Mouse (Mus musculus) midbrain, embryonic 10.5 days (tissue): ENCODE measurements around the gene Prdx2. TPM values are rescaled to one million over a fixed set of nuclear protein-coding genes. Genes with fewer than 3 reads are reported as not detected.

ENCODE experiments used
- DNase-seq: peaks from one replicate; pipeline ENCODE4 v3.0.0-alpha.2; 2017; ENCODE audit warnings: low spot score
- H3K27ac ChIP-seq: fragments of 300-500 bp; sonication (generic); replicated peaks from 2 replicates; pipeline ENCODE4 v1.5.1; 2016; ENCODE audit warnings: mild to moderate bottlenecking
- H3K27me3 ChIP-seq: fragments of 300-500 bp; sonication (generic); 2 replicates; pipeline ENCODE4 v1.6.1; 2016; ENCODE audit warnings: low read depth, mild to moderate bottlenecking; ENCODE audit not compliant: poor library complexity, severe bottlenecking
- H3K36me3 ChIP-seq: fragments of 300-500 bp; sonication (generic); 2 replicates; pipeline ENCODE4 v1.6.1; 2016; ENCODE audit warnings: mild to moderate bottlenecking, moderate library complexity
- H3K4me1 ChIP-seq: fragments of 300-500 bp; sonication (generic); 2 replicates; pipeline ENCODE4 v1.6.1; 2016
- H3K4me3 ChIP-seq: fragments of 300-500 bp; sonication (generic); 2 replicates; pipeline ENCODE4 v1.5.1; 2016; ENCODE audit warnings: mild to moderate bottlenecking, moderate library complexity
- H3K9me3 ChIP-seq: fragments of 300-500 bp; sonication (generic); replicated peaks from 2 replicates; pipeline ENCODE4 v1.6.1; 2016; ENCODE audit warnings: mild to moderate bottlenecking
- WGBS: fragments of 180-500 bp; shearing (Covaris S2); methylation state at CpG from one replicate; pipeline ENCODE4 v1.1.7; 2016; 5-methylcytosine and 5-hydroxymethylcytosine counted together
- polyA plus RNA-seq: library from polyadenylated mRNA; unstranded; fragments of >200 nt; fragmentation: Nextera tagmentation; extraction: Ambion mirVana; gene quantifications from 2 replicates; pipeline ENCODE4 v1.2.1, GENCODE M21; 2016

The Prdx2 gene
- polyA plus RNA-seq, 1 experiment from 2014 or later, result 1,203 TPM

DNA sequence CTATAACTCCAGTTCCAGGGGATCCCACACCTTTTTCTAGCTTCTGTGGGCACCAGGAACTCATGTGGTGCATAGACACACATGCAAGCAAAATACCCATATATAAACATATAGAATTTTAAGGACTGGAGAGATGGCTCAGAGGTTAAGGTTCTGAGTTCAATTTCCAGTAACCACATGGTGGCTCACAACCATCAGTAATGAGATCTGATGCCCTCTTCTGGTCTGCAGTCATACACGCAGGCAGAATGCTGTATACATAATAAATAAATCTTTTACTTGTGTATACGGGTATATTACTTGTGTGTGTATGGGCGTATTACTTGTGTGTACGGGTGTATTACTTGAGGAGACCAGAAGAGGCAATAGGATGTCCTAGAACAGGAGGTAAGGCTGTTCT lies 5.4 kb upstream of the Prdx2 start:
- WGBS, result 90% methylated on average over 4 of the region's 4 CpGs
- no peak for DNase-seq
- Histone ChIP-seq H3K9me3 (no peaks in the 10 kb centered on the region), H3K27me3 (no peaks in the 10 kb centered on the region), H3K4me3 (no peak overlapping the region), H3K27ac (no peak overlapping the region), H3K4me1 (peaks cover 38% of the 10 kb centered on the region), H3K36me3 (peaks cover 53% of the 10 kb centered on the region)

DNA sequence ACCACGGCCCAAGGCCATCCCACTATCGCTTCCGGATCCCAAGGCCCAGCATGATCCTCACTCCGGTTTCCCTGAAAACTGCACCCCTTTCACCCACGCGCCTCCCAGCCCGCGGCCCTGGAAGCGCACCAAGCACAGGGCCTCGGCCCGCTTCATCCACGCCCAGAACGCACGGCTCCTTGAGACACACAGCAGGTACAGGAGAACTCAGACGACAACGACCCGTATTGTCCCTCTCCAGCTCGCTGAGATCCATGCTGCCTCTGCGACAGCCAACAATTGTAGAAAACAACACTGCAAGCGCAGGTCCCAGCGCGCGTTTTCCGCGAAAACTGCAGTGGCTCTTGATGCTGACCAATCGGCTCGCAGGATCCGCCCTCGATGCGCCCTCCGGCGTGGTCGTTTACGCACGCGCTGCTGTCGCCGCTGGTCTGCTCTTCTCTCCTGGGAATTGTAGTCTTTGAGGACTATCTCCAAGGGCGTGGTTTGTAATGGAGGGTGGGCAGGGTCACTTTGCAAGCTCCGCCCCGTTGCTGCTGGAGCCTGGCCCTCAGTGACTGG lies 3.6 kb upstream of the Prdx2 start:
- under 1% methylated on average over 41 of the region's 41 CpGs for WGBS
- peaks cover 47% of the 10 kb centered on the region for H3K4me1 ChIP-seq
- H3K27me3 ChIP-seq, result no peaks in the 10 kb centered on the region
- H3K27ac ChIP-seq, result peak overlapping the region; percentile 88
- H3K4me3 ChIP-seq, result peak overlapping the region; percentile 80
- peaks cover 40% of the 10 kb centered on the region for H3K36me3 ChIP-seq
- H3K9me3 ChIP-seq, result no peaks in the 10 kb centered on the region
- DNase-seq, result peak; percentile 96

DNA sequence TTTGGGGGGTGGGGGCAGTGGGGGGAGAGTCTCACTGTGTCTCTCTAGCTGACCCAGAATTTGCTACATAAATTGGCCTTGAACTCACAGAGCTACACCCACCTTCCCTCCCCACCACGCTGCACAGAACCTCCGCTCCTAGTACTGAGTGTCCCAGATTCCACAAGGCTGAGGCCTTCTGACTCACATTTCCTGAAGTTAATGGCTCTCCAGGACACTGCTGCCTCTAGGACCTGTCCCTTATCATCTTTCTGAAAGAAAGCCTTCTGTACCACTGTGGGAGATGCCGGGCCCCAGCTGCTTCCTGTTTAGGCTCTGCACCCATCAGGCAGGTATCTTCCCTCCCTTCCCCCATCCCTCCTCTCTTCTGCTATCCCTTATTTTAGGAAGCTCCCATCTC lies 2.8 kb upstream of the Prdx2 start:
- H3K36me3 ChIP-seq, result peaks cover 40% of the 10 kb centered on the region
- H3K27me3 ChIP-seq, result no peaks in the 10 kb centered on the region
- no peak for DNase-seq
- H3K4me3 ChIP-seq, result 0 out of 2 replicates have a peak overlapping the region, but pooled peaks have one; percentile 80
- no peaks in the 10 kb centered on the region for H3K9me3 ChIP-seq
- H3K4me1 ChIP-seq, result peaks cover 55% of the 10 kb centered on the region
- WGBS, result 71% methylated on average over 3 of the region's 3 CpGs
- no peak overlapping the region; the same call in 1 of the 2 replicates for H3K27ac ChIP-seq

DNA sequence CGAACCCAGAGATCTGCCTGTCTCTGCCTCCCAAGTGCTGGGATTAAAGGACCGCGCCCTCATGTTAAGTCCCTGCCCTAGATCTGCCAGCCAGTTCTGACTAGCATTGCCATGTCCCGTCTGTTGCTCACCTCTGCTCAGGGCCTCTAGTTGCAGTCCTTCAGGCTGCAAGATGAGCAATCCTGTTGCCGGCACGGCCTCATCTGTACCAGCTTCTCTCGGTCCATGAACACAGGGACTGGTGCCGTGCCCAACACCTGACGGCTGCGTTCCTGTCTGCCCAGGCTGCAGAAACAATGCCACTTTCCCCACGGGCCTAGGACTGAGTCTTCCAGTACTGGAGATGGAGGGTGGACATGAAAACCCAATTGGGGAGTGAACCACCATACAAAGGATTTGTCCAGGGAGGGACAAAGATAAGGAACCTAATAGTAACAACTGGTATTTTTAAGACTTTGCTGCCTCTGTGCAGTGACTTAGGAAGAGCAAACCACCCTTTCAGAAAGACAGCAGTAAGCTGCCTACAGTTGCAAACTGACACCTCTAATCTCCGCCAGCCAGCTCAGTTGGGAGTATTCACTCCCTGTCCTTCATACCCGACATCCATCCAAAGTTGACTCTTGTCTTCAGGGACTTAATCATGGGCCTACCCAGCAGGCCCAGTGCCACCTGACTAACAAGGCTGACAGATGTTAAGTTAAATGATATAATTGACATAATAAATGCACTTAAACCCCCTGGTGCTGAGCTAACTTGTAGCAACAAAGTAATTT lies 1.7 kb upstream of the Prdx2 start:
- DNase-seq, result no peak
- no peaks in the 10 kb centered on the region for H3K9me3 ChIP-seq
- WGBS, result 88% methylated on average over 13 of the region's 13 CpGs
- H3K4me1 ChIP-seq, result peaks cover 58% of the 10 kb centered on the region
- peak overlapping the region; percentile 91; the same call in 1 of the 2 replicates for H3K4me3 ChIP-seq
- peaks cover 40% of the 10 kb centered on the region for H3K36me3 ChIP-seq
- H3K27ac ChIP-seq, result no peak overlapping the region; the same call in 1 of the 2 replicates
- H3K27me3 ChIP-seq, result no peaks in the 10 kb centered on the region

DNA sequence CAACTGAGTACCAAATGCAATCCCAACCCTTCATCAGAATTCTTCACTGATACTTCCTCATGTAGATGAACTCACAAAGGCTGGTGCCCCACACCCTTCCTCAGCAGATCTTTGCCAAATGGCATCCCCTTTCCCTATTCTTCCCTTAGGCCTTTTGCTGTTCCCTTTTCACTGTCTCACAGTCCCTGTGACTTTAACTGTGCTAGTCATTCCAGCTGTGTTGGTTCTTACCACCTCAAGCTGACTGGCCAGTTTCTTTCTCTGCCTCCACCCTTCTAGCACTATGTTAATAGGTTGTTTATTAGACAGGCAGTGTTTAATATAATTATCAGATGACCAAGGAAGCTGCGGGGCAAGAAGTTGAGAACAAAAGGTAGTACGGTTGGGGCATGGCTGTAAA lies 737 bp upstream of the Prdx2 start:
- no peak for DNase-seq
- Histone ChIP-seq H3K27ac (peak overlapping the region; percentile 98), H3K27me3 (no peaks in the 10 kb centered on the region), H3K36me3 (peaks cover 43% of the 10 kb centered on the region), H3K4me1 (peaks cover 58% of the 10 kb centered on the region), H3K4me3 (peak overlapping the region; percentile 91), H3K9me3 (no peaks in the 10 kb centered on the region)
- 33% methylated on average over 2 of the region's 2 CpGs for WGBS

DNA sequence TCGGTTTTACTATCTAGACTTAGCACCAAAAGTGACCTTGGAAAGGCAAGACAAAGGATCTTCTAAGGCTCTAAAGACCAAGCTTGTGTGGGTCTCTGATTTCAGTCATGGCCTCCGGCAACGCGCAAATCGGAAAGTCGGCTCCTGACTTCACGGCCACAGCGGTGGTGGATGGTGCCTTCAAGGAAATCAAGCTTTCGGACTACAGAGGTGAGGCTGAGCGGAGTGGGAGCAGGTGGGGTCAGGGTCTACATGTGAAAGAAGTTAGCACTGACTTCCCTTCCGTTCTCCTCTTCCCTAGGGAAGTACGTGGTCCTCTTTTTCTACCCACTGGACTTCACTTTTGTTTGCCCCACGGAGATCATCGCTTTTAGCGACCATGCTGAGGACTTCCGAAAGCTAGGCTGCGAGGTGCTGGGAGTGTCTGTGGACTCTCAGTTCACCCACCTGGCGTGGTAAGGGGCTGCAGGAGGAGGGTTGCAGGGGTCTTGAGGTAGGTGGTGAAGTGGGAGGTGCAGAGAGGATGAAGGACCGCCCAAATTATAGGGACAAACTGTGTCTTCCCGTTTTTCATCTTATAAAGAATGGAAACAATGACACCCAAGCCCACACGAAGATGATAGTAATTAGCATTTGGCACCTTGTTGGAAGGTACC lies 876 bp downstream of the Prdx2 start:
- H3K36me3 ChIP-seq, result peaks cover 51% of the 10 kb centered on the region
- H3K9me3 ChIP-seq, result no peaks in the 10 kb centered on the region
- no peak for DNase-seq
- peak overlapping the region; percentile 91 for H3K4me3 ChIP-seq
- H3K27ac ChIP-seq, result peak overlapping the region; percentile 98
- WGBS, result 22% methylated on average over 21 of the region's 21 CpGs
- H3K4me1 ChIP-seq, result peaks cover 56% of the 10 kb centered on the region
- no peaks in the 10 kb centered on the region for H3K27me3 ChIP-seq

DNA sequence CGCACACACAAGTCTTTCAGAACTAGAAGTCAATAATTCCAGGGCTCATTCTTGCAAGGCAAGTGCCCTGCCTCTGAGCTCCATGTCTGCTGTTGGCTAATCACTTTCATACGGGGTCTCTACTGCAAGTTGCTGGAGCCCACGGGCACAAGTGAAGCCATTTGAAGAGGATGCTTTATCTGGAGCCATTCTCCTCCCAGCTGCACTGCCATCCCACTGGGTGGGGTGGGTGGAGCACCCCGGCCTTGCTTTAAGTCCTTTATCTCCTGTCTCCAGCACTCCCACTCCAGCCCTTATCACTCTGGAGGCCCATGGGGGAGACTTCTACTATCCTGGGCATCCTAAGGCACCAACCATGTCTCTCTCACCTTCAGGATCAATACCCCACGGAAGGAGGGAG lies 1.5 kb downstream of the Prdx2 start:
- 73% methylated on average over 5 of the region's 5 CpGs for WGBS
- H3K4me3 ChIP-seq, result peak overlapping the region; percentile 91
- H3K27ac ChIP-seq, result peak overlapping the region; percentile 98
- no peak for DNase-seq
- H3K4me1 ChIP-seq, result peaks cover 57% of the 10 kb centered on the region
- H3K9me3 ChIP-seq, result no peaks in the 10 kb centered on the region
- H3K27me3 ChIP-seq, result no peaks in the 10 kb centered on the region
- peaks cover 52% of the 10 kb centered on the region for H3K36me3 ChIP-seq

DNA sequence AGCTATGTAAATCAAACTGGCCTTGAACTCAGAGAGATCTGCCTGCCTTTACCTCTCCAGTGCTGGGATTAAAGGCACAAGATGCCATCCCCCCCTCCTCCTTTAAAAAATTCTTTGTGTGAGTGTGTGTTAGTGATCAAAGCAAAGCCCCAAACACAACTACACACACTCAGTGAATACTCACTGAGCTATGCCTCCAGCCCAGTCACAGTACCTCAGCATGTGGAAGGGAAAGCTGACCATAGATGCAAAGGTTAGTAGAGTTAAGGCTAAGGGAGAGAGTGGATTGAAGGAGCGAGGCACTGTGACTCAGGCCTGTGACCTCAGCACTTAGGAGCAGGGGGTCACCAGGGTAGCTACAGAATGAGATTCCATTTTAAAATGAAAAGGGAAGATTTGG lies 3.7 kb downstream of the Prdx2 start:
- H3K27ac ChIP-seq, result no peak overlapping the region
- H3K4me1 ChIP-seq, result peaks cover 60% of the 10 kb centered on the region
- 91% methylated on average over 1 of the region's 1 CpGs for WGBS
- DNase-seq, result no peak
- H3K27me3 ChIP-seq, result peaks cover 15% of the 10 kb centered on the region
- H3K36me3 ChIP-seq, result peaks cover 48% of the 10 kb centered on the region
- no peak overlapping the region for H3K4me3 ChIP-seq
- H3K9me3 ChIP-seq, result no peaks in the 10 kb centered on the region

DNA sequence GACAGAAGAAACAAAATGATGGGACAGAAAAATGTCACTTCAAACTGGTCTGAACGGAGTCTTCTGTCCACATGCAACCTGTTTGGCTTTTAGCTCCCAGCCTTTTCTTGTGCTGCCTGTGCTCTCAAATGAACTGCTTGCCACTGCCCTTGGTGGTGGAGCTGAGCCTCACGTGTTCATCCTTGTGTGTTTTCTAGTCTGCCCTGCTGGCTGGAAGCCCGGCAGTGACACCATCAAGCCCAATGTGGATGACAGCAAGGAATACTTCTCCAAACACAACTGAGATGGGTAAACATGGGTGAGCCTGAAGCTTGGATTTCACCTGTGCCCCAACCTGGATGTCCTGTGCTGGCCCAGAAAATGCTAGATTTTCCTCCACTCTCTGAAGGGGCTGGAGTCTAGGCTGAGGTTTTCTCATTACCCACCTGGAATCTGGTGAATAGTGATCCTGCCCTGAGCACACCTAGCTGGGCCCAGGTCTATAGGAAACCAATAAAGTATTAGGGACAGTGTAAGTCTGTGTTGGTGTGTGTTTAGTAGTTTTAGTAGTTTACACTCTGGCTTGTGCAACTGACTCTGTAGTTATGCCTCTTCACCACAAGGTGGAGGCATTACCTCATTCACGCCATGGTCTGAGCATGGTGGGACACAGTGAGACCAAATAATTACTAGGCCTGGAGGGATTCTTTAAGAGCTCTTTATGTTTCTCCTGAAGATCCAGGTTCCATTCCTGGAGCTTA lies 4.6 kb downstream of the Prdx2 start:
- WGBS, result 70% methylated on average over 4 of the region's 4 CpGs
- Histone ChIP-seq H3K9me3 (no peaks in the 10 kb centered on the region), H3K36me3 (peaks cover 48% of the 10 kb centered on the region), H3K27me3 (peaks cover 24% of the 10 kb centered on the region), H3K4me1 (peaks cover 60% of the 10 kb centered on the region), H3K27ac (no peak overlapping the region), H3K4me3 (no peak overlapping the region)
- no peak for DNase-seq

DNA sequence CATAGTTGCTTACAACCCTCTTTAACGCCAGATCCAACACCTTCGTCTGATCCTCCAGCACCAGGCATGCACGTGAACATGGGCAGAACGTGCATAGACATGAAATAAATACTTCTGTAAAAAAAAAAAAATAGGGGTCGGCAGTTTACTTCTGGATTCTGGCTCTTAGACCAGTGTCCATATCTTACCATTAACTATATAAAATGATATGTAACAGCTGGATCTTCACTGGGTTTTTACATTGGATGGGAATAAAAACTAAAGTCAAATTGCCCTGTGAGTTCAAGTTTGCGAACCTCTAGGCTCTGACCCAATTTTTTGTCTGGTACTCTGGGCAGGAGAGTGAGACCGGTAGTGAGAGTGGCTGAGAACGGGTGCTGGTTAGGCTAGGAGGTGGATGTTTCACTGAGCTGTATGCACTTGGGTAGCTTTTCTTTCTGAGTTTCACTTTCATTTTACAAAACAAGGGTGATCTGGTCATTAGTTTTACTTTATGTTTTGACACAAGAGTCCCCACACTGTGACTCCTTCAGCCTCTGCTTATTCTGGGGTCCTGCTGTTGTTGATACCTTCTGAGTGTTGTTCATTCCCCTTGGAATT lies 5.3 kb downstream of the Prdx2 start:
- H3K36me3 ChIP-seq, result peaks cover 48% of the 10 kb centered on the region
- H3K4me1 ChIP-seq, result peaks cover 65% of the 10 kb centered on the region
- no peak overlapping the region for H3K27ac ChIP-seq
- no peaks in the 10 kb centered on the region for H3K9me3 ChIP-seq
- DNase-seq, result no peak
- peaks cover 31% of the 10 kb centered on the region for H3K27me3 ChIP-seq
- 82% methylated on average over 8 of the region's 8 CpGs for WGBS
- no peak overlapping the region for H3K4me3 ChIP-seq

DNA sequence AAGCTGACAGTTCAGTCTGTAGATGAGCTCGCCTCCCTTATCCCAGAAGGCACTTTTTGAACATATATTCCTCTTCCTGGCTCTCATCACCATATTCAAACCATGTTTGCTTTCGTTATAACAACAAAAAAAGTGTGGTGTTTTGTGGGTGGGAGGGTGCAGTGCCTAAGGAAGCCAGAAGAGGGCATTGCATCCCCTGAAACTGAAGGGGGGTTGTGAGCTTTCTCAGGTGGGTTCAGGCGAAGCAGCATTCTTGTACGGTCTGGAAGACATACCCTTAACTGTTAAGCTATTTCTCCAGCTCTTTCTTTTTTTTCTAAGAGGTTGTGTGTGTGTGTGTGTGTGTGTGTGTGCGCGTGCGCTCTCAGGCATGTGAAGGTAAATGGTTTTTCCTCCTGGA lies 6.0 kb downstream of the Prdx2 start:
- 33% methylated on average over 7 of the region's 7 CpGs for WGBS
- DNase-seq, result peak; percentile 59
- peak overlapping the region; percentile 64; the same call in 1 of the 2 replicates for H3K4me3 ChIP-seq
- peaks cover 70% of the 10 kb centered on the region for H3K4me1 ChIP-seq
- H3K27me3 ChIP-seq, result peaks cover 39% of the 10 kb centered on the region
- no peaks in the 10 kb centered on the region for H3K9me3 ChIP-seq
- H3K36me3 ChIP-seq, result peaks cover 48% of the 10 kb centered on the region
- no peak overlapping the region for H3K27ac ChIP-seq

DNA sequence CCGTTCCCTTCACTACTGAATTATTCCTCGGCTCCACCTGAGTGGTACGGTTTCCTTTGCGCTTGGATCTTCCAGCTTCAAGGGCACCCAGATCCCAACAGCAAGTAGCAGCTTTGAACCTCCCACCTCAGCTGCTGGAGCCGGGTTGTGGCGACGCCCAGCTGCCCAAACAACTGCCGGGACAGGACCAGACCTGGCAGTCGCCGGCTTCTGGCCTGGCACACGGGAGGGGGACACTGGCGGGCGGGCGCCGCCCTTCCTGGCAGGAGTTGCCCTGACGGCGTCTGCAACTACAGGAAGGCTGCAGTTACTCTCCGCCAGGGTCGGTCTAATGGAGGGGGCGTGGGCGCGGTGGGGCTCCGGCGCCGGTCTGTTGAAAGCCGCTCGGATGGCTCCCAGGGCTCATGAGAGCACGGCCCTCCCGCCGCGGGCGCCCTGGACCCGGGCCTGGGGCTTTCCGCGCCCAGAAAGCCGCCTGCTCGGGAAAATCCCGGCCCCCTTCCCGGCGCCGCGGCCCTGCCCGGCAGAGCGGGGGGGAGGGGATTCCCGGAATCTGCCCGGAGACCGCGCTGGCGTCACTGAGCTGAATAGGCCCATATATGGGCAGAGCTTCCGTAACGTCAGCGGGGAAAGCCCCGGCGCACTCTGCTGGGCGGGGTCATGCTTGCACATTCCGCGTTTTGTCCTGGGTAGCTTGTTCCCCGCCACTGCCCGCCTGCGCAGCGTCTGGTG lies 6.8 kb downstream of the Prdx2 start:
- H3K27me3 ChIP-seq, result peaks cover 46% of the 10 kb centered on the region
- peak; percentile 94 for DNase-seq
- 1% methylated on average over 61 of the region's 61 CpGs for WGBS
- peak overlapping the region; percentile 64 for H3K4me3 ChIP-seq
- H3K27ac ChIP-seq, result peak overlapping the region; percentile 76
- peaks cover 42% of the 10 kb centered on the region for H3K36me3 ChIP-seq
- H3K4me1 ChIP-seq, result peaks cover 68% of the 10 kb centered on the region
- H3K9me3 ChIP-seq, result no peaks in the 10 kb centered on the region
